Mouse (Mus musculus) hindbrain, embryonic 10.5 days (tissue): ENCODE measurements around the gene Ino80b. TPM values are rescaled to one million over a fixed set of nuclear protein-coding genes. Genes with fewer than 3 reads are reported as not detected.
A peak's percentile ranks its signal among the peaks of the same experiment; 100 is the strongest.

ENCODE experiments used
- DNase-seq: peaks from one replicate; pipeline ENCODE4 v3.0.0-alpha.2; 2017; ENCODE audit warnings: low spot score
- H3K27ac ChIP-seq: fragments of 300-500 bp; sonication (generic); 2 replicates; pipeline ENCODE4 v1.5.1; 2016; ENCODE audit warnings: mild to moderate bottlenecking, moderate library complexity
- H3K27me3 ChIP-seq: fragments of 300-500 bp; sonication (generic); 2 replicates; pipeline ENCODE4 v1.6.1; 2016; ENCODE audit warnings: mild to moderate bottlenecking; ENCODE audit not compliant: poor library complexity, insufficient read depth, severe bottlenecking
- H3K36me3 ChIP-seq: fragments of 300-500 bp; sonication (generic); 2 replicates; pipeline ENCODE4 v1.6.1; 2016; ENCODE audit warnings: mild to moderate bottlenecking, moderate library complexity
- H3K4me1 ChIP-seq: fragments of 300-500 bp; sonication (generic); replicated peaks from 2 replicates; pipeline ENCODE4 v1.6.1; 2016; ENCODE audit warnings: mild to moderate bottlenecking
- H3K4me3 ChIP-seq: fragments of 300-500 bp; sonication (generic); 2 replicates; pipeline ENCODE4 v1.5.1; 2016; ENCODE audit warnings: mild to moderate bottlenecking, moderate library complexity
- H3K9me3 ChIP-seq: fragments of 300-500 bp; sonication (generic); 2 replicates; pipeline ENCODE4 v1.6.1; 2016; ENCODE audit warnings: mild to moderate bottlenecking, moderate library complexity
- WGBS: fragments of 180-500 bp; shearing (Covaris S2); methylation state at CpG from one replicate; pipeline ENCODE4 v1.1.7; 2016; 5-methylcytosine and 5-hydroxymethylcytosine counted together
- polyA plus RNA-seq: library from polyadenylated mRNA; unstranded; fragments of >200 nt; fragmentation: Nextera tagmentation; extraction: Ambion mirVana; gene quantifications from 2 replicates; pipeline ENCODE4 v1.2.1, GENCODE M21; 2016

Ino80b gene
- polyA plus RNA-seq, 1 experiment from 2014 or later = 22.8 TPM

- Histone ChIP-seq H3K36me3 (peaks cover 40% of the 10 kb centered on the region), H3K4me1 (peaks cover 75% of the 10 kb centered on the region)
These were observed 4.0 kb downstream of the Ino80b start, which contains the start of gene Wbp1 for GRCm38 (mm10) chr6:83120930-83121862. TSS of gene Wbp1 (minus strand) at chr6:83121559.

GRCm38 (mm10) chr6:83119734-83120051 is 5.5 kb downstream of the Ino80b start:
- 82% methylated on average over 7 of the region's 7 CpGs for WGBS
- H3K36me3 ChIP-seq = peaks cover 40% of the 10 kb centered on the region
- H3K4me3 ChIP-seq = peak overlapping the region; percentile 91
- H3K27ac ChIP-seq = peak overlapping the region; percentile 99
- H3K9me3 ChIP-seq = no peaks in the 10 kb centered on the region
- H3K27me3 ChIP-seq = no peaks in the 10 kb centered on the region
- DNase-seq = no peak
- H3K4me1 ChIP-seq = peaks cover 83% of the 10 kb centered on the region

More at GRCm38 (mm10) chr6:83120930-83121862, 4.0 kb downstream of the Ino80b start, which contains the start of gene Wbp1:
- no peaks in the 10 kb centered on the region for H3K9me3 ChIP-seq
- H3K27me3 ChIP-seq = no peaks in the 10 kb centered on the region
- WGBS = under 1% methylated on average over 38 of the region's 38 CpGs
- H3K27ac ChIP-seq = peak within 1 kb of the TSS; percentile 99
- DNase-seq = peak; percentile 96
- H3K4me3 ChIP-seq = peak within 1 kb of the TSS; percentile 91

DNA sequence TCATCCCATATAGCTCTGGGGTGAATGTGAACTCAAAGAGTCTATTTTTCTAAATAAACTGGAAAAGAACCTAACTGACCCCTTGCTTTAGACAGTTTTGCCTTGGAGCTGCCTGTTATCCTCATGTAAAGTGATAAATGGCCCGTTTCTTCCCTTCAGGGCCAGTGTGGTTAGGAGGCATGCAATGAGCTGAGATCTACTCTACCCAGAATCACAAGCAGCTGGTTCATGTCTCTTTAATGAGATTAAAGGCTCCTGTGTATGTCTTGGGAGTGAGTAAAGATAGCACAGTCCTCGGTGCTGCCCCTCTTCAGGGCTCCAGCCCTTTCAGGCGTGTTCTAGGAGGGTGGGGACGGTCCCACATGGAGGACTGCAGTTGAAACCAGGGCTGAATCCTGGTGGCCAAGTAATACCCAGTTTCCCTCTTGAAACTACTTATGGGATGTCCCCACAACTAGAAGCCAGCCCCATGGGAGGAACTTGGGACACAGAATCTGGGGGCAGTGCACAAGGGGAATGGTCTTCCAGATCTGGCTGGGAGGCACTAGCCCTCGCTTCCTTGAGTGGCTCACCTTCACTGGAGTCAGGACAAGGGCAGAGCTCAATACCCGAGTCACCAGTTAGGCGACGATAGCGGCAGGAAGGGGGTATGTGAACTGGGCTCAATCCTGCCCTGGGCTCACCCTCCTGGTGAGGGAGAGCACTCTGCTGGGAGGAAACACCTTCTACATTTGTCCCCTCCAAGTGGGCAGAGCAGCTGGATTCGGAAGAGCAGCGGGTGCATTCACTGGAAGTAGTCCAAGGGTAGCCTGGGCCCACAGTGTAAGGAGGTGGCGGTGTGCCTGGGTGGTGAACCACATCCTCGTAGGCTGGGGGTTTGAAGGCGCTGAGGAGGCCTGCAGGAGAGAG is 6.2 kb downstream of the Ino80b start:
- no peaks in the 10 kb centered on the region for H3K9me3 ChIP-seq
- peak overlapping the region; percentile 91 for H3K4me3 ChIP-seq
- H3K4me1 ChIP-seq = peaks cover 82% of the 10 kb centered on the region
- 89% methylated on average over 14 of the region's 14 CpGs for WGBS
- peaks cover 40% of the 10 kb centered on the region for H3K36me3 ChIP-seq
- H3K27ac ChIP-seq = peak overlapping the region; percentile 99; the same call in 1 of the 2 replicates
- H3K27me3 ChIP-seq = no peaks in the 10 kb centered on the region
- DNase-seq = no peak

DNA sequence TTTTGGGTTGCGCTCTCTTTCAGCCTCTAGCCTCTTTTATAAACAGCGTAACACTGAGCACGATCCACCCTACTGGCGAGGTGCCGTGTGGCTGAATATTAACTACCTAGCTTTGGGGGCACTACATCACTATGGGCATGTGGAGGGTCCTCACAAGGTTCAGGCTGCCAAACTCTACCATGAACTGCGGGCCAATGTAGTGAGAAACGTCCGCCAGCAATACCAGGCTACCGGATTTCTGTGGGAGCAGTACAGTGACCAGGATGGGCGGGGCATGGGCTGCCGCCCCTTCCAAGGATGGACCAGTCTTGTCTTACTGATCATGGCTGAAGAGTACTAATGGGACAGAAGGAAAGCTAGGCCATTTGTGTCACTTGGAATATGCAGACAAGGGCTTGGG is 6.9 kb downstream of the Ino80b start:
- Histone ChIP-seq H3K4me3 (0 out of 2 replicates have a peak overlapping the region, but pooled peaks have one; percentile 16), H3K27me3 (no peaks in the 10 kb centered on the region), H3K36me3 (peaks cover 40% of the 10 kb centered on the region), H3K27ac (peak overlapping the region; percentile 1; the same call in 1 of the 2 replicates), H3K9me3 (no peaks in the 10 kb centered on the region), H3K4me1 (peaks cover 75% of the 10 kb centered on the region)
- WGBS = 86% methylated on average over 11 of the region's 11 CpGs
- no peak for DNase-seq

- DNase-seq = no peak
- H3K36me3 ChIP-seq = peaks cover 35% of the 10 kb centered on the region
- WGBS = 91% methylated on average over 13 of the region's 13 CpGs
- no peaks in the 10 kb centered on the region for H3K9me3 ChIP-seq
- H3K27ac ChIP-seq = peak overlapping the region; percentile 1; the same call in 1 of the 2 replicates
- peak overlapping the region; percentile 16; the same call in 1 of the 2 replicates for H3K4me3 ChIP-seq
- peaks cover 68% of the 10 kb centered on the region for H3K4me1 ChIP-seq
- H3K27me3 ChIP-seq = no peaks in the 10 kb centered on the region
These were observed 7.6 kb downstream of the Ino80b start for GRCm38 (mm10) chr6:83117616-83118015.

- 88% methylated on average over 4 of the region's 4 CpGs for WGBS
- H3K9me3 ChIP-seq = no peaks in the 10 kb centered on the region
- H3K4me1 ChIP-seq = peaks cover 63% of the 10 kb centered on the region
- H3K27ac ChIP-seq = peak overlapping the region; percentile 25; the same call in 1 of the 2 replicates
- no peaks in the 10 kb centered on the region for H3K27me3 ChIP-seq
- H3K36me3 ChIP-seq = peaks cover 35% of the 10 kb centered on the region
- no peak for DNase-seq
- peak overlapping the region; percentile 89 for H3K4me3 ChIP-seq
These were observed 8.1 kb downstream of the Ino80b start for GRCm38 (mm10) chr6:83117165-83117438.

DNA sequence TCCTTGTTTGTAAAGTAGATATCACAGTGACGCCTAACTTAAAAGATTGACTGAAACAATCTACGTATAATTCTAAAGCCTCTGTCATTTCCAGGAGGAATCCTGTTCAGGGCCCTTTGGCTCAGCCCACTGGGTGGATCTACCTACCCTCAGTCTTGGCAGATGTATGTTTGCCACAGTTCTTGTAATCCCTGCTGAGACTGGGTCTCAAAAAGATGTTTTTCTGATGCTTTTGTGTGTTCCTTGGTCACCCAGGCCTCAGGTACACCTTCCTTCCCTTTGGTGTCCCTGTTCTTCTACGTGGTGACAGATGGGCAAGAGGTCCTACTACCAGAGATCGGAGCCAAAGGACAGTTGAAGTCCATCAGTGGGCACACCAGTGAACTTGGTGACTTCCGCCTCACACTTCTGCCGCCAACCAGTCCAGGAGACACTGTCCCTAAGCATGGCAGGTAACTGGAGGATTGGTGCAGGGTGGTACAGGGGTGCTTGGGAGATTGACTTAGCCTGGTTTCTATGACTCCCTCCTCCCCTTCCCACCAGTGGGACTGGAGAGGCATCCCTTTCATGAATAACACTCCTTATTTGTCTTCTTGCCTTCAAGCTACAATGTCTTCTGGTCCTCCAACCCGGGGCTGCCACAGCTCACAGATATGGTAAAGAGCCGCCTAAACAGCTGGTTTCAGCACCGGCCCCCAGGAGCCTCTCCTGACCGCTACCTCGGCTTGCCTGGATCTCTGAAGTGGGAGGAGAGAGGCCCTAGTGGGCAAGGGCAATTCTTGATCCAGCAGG is 8.7 kb downstream of the Ino80b start:
- H3K27me3 ChIP-seq = no peaks in the 10 kb centered on the region
- no peaks in the 10 kb centered on the region for H3K9me3 ChIP-seq
- H3K27ac ChIP-seq = peak overlapping the region; percentile 92; the same call in 1 of the 2 replicates
- 83% methylated on average over 11 of the region's 11 CpGs for WGBS
- peak overlapping the region; percentile 89 for H3K4me3 ChIP-seq
- H3K36me3 ChIP-seq = peaks cover 35% of the 10 kb centered on the region
- no peak for DNase-seq
- peaks cover 59% of the 10 kb centered on the region for H3K4me1 ChIP-seq

DNA sequence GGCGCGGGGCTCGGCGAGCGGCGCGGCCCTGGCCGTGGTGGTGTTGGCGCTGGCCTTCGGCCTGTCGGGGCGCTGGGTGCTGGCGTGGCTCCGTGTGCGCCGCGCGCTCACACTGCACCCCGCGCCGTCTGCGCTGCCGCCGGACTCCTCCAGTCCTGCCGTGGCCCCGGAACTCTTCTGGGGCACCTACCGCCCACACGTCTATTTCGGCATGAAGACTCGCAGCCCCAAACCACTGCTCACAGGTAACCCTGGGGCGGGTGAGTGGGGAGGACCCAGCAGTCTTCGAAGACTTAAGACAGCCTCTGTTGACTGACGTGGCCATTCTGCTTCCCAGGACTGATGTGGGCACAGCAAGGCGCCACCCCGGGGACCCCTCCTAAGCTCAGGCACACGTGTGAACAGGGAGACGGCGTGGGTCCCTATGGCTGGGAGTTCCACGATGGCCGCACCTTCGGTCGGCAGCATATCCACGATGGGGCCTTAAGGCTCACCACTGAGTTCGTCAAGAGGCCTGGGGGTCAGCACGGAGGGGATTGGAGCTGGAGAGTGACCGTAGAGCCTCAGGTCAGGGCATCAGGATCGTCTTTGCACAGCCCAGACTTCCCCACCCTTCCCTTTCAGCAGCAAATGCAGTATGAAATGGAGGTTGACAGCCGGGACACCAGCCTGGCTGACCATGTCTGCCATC is 9.4 kb downstream of the Ino80b start:
- H3K4me1 ChIP-seq = peaks cover 59% of the 10 kb centered on the region

DNA sequence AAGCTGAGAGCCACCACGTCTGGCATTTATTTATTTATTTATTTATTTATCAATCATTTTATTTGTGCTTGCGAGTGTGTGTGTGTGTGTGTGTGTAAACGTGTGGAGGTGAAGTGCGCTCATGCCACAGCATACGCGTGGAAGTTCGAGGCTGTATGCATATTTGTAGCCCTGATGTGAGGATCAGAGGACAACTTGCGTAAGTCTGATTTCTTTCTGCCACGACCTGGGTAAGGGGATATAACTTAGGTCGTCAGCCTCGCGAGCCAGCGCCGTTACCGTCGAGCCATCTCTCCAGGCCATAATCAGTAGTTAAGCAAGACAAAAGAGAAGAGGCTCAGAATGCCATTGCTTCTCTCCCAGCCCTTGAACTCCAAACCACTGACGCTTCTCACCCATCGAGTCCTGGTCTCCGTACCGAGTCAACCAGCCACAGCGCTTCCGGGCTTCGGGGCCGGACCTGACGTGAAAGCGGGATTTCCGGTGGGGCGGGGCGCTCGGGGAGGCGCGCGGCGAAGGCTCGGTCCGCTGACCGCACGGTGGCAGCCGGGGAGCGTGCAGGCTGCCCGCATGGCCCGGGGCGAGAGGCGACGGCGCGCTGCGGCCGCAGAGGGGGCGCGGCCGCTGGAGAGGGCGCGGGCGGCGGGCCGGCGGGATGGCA is 10.1 kb downstream of the Ino80b start, which contains the start of gene Mogs:
Gene Mogs (plus strand): TSS at position 486 of the 661 bp plus-strand sequence.
- Histone ChIP-seq H3K4me3 (peak within 1 kb of the TSS; percentile 89), H3K27me3 (no peaks in the 10 kb centered on the region), H3K27ac (peak within 1 kb of the TSS; percentile 92), H3K4me1 (peaks cover 56% of the 10 kb centered on the region), H3K36me3 (peaks cover 46% of the 10 kb centered on the region), H3K9me3 (no peaks in the 10 kb centered on the region)
- WGBS = 2% methylated on average over 58 of the region's 58 CpGs
- peak; percentile 94 for DNase-seq

More for the DNA sequence above, 9.4 kb downstream of the Ino80b start:
- Histone ChIP-seq H3K36me3 (peaks cover 42% of the 10 kb centered on the region), H3K4me3 (peak overlapping the region; percentile 89), H3K9me3 (no peaks in the 10 kb centered on the region), H3K27me3 (no peaks in the 10 kb centered on the region), H3K27ac (peak overlapping the region; percentile 92)
- WGBS = 2% methylated on average over 48 of the region's 48 CpGs
- no peak for DNase-seq

DNA sequence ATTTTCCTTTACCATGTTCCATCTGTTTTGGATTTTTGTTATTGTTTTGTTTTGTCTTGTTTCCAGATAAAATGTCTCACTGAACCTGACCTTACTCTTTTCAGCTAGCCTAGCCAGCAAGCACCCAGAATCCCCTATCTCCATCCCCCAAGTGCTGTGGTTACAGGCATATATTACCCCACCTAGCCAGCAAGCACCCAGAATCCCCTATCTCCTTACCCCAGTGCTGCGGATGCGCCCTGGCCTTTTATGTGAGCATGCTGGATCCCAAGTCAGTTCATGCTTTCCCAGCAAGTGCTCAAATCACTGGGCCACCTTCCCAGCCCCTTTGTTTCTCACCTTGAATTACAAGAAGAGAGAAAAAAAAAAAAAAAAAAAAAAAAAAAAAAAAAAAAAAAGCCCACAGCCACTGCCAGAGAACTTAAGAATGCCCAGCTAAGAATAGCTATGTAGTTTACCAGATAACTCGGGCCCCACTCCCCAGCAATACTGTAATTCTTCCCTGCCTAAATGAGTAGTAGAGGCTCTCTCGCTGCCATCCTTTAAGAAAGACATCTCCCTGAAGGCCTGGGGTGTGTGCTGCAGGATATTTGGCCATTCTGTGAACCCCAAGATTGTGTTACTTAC is 13.6 kb downstream of the Ino80b start:
- Histone ChIP-seq H3K9me3 (no peaks in the 10 kb centered on the region), H3K27ac (no peak overlapping the region), H3K27me3 (no peaks in the 10 kb centered on the region), H3K4me1 (peaks cover 51% of the 10 kb centered on the region), H3K36me3 (peaks cover 16% of the 10 kb centered on the region), H3K4me3 (no peak overlapping the region)
- WGBS = 91% methylated on average over 4 of the region's 4 CpGs
- no peak for DNase-seq
